Mouse (Mus musculus) naive thymus-derived CD4-positive, alpha-beta T cell, adult 2 months (primary cell): ENCODE results near the gene Fmo9.

Experiments
- DNase-seq: peaks from one replicate; pipeline ENCODE4 v3.0.0-alpha.2; 2011; ENCODE audit warnings: low read depth

The Fmo9 gene

GRCm38 (mm10) chr1:166681745-166682144 is at the start of gene Fmo9:
Gene Fmo9, minus strand, starts transcription at chr1:166681845.
- no peak for DNase-seq

GRCm38 (mm10) chr1:166730886-166731285 is 49.2 kb upstream of the Fmo9 start:
- DNase-seq = no peak

GRCm38 (mm10) chr1:166730215-166730614 is 48.6 kb upstream of the Fmo9 start:
- no peak for DNase-seq

GRCm38 (mm10) chr1:166710861-166711260 is 29.2 kb upstream of the Fmo9 start:
- DNase-seq = no peak

GRCm38 (mm10) chr1:166702270-166702912 is 20.7 kb upstream of the Fmo9 start:
- DNase-seq = no peak

GRCm38 (mm10) chr1:166669264-166669663 is 12.4 kb downstream of the Fmo9 start:
- no peak for DNase-seq

- DNase-seq = no peak
These were observed 20.8 kb downstream of the Fmo9 start for GRCm38 (mm10) chr1:166660800-166661199.

- DNase-seq = no peak
These were observed 34.1 kb downstream of the Fmo9 start, which contains the start of gene Gm4847 for GRCm38 (mm10) chr1:166647593-166647992. Gene Gm4847, minus strand, starts transcription at chr1:166647693.
